Mouse (Mus musculus) C2C12 (cell line): Measurements from ENCODE around the gene Tomt.

Experiments used
- CEBPB ChIP-seq: IDR thresholded peaks from one replicate; pipeline ENCODE4 v1.6.1; 2011; ENCODE audit warnings: low read depth, mild to moderate bottlenecking, control low read depth, moderate library complexity
- CTCF ChIP-seq: IDR thresholded peaks from one replicate; pipeline ENCODE4 v1.5.1; 2011; ENCODE audit not compliant: control insufficient read depth, insufficient read depth, insufficient read length
- MAX ChIP-seq: IDR thresholded peaks from one replicate; pipeline ENCODE4 v1.6.1; 2011; ENCODE audit warnings: mild to moderate bottlenecking, control low read depth
- MYOD1 ChIP-seq: IDR thresholded peaks from one replicate; pipeline ENCODE4 v1.6.1; 2011; ENCODE audit warnings: low read depth; ENCODE audit not compliant: control insufficient read depth, insufficient read length
- MYOG ChIP-seq: IDR thresholded peaks from one replicate; pipeline ENCODE4 v1.6.1; 2011; ENCODE audit not compliant: control insufficient read depth, insufficient read length; ENCODE audit errors: extremely low read depth
- USF1 ChIP-seq: IDR thresholded peaks from one replicate; pipeline ENCODE4 v1.6.1; 2011; ENCODE audit warnings: low read depth, mild to moderate bottlenecking, control low read depth, moderate library complexity

DNA sequence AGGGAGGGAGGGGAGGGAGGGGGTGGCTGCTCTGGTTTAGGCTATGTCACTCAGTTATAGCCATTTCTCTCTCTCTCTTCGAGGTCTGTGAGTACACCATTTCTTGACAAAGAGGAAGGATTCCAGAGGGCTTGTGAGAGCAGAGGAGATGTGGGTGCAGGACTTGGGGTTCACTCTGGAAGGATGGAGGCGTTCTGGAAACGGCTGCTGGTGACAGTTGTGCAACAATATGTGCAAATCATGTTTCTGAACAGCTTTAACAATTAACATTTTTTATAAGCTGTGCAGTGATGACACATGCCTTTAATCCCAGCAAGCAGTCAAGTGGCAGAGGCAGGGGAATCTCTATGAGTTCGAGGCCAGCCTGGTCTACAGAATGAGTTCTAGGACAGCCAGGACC lies 25.3 kb downstream of the Tomt start:
- TF ChIP-seq CTCF (no peak), MAX (no peak), CEBPB (no peak), USF1 (no peak), MYOG (no peak), MYOD1 (no peak)
